Mouse (Mus musculus) skeletal muscle tissue, adult 2 months (tissue): ENCODE data around the gene Epha8.

Source experiments
- DNase-seq: peaks from one replicate; pipeline ENCODE4 v3.0.0-alpha.2; 2012; ENCODE audit warnings: low read depth, low spot score

The Epha8 gene

DNA sequence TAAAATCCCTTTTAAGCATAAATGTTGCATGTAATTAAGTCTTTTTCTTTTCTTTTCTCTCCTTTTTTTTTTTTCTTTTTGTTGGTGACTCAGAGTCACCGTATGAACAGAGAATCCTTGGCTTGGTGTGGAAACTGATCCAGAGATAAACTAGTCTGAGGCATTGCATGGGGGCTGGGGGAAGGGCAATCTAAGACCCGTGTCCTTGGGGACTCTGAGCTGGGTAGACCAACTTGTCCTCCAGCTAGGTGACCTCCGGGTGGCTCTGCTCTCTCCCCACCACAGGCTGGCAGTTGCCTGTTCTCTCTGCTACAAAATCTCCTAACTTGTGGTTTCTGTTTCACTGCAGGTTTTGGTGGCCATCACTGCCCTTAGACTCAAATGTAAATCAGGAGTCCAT, 3.5 kb upstream of the Epha8 start:
- DNase-seq, result no peak

DNA sequence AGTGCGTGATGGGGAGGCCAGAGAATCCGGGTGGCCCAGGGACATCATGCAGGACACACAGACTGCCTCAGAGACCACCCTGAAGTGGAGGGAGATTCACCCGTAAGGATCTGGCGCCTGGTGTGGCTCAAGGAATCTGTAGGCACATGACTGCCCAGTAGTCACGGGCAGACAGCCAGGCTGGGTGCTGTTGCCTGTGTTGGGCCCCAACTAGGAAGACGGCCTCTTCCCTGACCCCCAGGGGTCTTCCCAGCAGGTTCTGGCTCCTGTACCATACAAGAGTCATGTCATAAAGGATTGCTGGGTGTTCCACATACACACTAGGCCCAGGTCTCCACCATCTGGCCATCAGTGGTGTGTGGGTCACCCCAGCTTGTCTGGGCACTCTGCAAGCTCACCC, 2.1 kb downstream of the Epha8 start:
- no peak for DNase-seq

DNA sequence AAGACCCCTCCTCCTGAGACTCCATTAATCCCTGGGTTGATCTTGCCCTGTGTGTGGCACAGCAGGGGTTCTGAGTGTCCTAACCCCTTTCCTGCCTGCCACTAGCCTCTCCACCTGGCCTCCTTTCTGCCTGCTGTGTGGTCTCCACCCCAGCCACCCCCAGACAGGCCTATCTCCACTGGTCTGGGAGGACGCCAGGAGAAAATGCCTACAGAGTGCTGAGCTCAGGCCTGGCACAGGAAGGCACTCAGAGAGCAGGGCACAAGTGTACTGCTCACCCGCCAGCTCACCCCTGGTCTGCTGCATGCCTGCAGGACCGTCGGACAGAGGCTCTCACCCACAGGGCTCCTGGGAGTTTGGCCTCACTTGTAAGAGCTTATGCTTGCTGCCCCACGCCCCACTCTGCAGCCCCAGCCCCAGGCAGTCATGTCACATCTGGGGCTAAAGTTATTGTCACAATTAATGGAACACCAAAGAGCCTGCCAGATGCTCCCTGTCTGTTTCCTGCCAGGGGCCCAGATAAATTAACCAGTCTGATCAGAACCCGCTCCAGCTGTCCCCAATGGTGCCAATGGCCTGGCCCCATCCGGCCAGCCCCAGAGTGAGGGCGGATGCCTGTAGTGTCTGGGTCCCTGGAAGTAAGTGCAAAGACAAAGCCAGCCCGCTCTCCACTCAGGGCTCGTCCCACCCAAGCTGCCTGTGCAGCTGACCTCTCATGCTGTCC, 7.2 kb downstream of the Epha8 start:
- no peak for DNase-seq

DNA sequence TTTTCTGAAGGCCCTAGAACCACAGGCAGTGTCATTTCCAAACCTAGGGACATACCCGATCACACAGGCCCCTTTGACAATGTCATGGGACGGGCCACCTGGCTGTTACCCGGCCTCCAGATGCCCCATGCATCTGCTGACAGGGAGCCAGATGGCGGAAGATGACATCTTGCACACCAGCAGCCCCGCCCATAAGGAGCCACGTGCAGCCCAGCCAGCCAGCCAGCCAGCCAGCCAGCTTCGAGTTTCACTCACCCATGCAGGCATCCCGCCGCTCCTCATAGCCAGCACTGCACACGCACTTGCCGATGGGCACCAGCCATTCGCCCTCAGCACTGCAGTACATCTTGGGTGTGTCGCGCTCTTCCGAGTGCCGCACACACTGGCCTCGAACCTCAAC, 11.2 kb downstream of the Epha8 start:
- DNase-seq, result no peak

DNA sequence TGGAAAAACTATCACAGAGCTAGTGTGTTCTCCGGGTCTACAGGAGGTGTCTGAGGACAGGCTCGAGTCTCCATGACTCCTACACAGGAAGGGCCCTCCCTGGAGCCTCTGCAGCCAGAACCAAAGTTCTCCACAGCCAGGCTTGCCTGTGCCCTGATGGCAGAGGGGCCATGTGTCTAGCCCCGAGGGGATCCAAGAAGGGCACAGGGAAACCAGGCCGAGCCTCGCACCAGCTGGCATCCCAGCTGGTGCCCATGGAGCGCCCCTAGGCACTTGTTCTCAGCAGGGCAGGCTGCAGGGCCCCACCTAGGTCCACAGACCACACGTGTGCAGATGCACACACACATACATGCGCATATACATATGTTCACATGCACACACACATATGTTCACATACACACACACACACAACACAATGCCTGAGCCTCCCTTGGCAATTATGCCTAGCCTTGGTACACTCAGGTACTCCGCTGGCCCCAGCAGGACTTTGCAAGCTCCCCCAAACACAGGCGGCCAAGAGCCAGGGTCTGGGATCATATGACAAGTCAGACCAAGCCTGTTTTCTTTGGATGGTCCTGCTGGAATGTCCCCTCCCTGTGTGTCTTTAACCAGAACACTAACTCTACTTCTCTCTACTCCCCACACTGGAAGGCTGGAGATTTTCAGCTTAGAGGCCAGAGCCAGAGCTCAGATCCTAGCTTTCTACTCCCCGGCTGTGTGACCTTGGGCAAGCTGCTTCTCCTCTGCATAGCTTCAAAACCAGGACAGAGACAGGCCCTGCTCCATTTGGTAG, 11.9 kb downstream of the Epha8 start:
- no peak for DNase-seq

DNA sequence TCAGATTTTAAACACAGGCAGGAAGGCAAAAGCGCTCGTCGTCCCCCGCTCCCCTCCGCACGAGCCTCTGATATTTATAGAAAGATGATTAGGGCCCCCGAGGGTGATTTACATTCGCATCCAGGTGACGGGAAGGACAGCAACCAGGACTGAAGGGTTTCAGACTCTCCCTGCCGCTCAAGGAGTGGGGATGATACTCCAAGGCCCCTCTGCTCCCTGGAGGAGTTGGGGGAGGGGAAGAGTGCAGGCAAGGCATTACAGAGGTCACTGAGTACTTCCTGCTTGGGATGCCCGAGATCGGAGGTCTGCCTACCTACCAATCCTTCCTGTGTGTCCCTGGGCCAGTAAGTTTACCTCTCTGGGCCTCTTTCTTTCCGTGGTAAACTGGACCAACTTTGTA, 13.4 kb downstream of the Epha8 start:
- no peak for DNase-seq

DNA sequence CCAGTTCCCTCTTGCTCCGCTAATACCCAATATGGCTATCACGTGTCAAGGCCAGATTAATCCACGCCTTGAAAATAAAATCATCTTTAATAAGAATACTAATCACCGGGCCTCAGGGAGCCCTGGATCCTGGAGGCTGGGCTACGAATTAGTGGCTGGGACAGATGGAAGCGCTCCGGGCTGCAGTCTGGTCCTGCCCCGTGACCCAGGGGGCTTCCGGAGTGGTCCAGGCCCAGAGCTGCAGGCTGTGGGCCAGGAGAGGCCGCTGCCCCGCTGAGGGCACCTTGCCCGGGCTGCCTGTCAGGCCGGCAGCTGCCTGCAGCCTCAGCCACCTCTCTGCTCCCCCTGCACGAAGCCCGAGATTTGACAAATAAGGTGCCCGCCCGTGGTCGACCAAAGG, 13.9 kb downstream of the Epha8 start:
- DNase-seq, result no peak

DNA sequence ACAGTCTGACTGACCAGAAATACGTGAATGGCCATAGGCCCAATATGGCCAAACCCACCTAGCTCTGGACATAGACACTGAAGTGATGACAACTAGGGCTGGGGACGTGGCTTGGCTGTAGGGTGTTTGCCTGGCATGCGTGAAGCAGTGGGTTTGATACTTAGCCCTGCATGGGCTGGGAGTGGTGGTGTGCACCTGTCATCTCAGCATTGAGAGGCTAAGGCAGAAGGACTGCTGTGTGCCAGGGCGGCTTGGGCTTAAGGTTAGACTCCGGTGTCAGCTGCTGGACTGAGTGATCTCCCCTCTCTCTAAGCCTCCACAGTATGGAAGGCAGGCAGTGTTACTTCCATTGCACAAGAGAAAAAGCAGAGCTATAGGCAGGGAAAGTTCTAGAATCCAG, 18.7 kb downstream of the Epha8 start:
- DNase-seq, result no peak

DNA sequence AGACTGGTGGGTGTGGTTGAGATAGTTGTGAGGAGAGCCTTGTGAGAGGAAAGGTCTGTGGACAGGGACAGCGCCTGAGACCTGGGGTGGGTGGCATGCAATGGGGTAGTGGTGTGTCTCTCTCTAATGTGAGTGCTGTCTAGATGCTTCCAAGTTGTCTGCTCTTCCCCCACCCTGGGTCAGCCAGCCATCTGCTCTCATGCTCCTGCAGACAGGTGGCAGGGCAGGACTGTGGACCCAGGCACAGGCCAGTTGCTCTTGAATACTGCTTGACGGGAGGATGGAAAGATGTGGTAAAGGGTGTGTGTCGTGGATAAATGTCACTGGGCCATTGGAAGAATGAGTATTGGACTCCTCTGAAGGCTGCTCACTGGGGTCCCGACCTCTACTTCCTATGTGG, 19.3 kb downstream of the Epha8 start:
- no peak for DNase-seq

DNA sequence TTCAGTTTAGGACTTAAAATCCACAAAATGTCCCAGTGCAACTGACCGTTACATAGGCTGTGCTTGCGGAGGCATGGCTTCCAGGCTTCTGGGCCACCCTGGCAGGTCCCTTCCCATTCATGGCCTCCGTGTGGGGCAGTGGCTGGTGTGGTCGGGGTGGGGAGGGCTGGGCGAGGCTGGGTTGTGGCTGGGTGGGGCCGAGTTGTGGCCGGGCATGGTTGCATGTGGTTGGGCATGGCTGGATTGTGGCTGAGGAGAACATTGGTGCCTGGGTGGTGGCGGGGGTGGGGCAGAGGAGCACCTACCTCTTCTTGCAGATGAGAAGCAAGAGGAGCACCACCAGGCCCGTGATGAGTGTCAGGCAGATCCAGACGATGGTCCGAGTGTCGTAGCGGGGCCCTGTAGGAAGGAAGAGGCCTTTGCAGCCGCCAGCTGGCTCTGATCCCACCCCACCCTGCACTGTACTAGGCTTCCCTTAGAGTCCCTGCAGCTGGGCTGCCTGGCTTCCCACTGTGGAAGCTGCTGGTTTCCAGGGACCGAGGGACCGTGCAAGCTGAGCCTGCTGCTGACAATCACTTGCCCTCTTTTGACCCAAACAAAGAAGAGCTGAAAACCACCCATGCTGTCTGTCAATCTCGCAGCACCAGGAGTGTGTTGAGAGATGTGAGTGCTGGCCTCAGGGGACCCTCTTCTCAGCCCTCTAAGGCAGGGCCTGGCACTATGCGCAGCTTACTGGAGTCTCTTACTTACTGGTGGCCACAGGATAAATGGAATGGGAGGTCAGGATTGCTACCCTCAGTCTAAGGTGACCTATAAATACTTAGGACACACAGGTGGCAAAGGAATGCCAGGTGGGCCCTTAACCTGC, 21.6 kb downstream of the Epha8 start:
- no peak for DNase-seq

DNA sequence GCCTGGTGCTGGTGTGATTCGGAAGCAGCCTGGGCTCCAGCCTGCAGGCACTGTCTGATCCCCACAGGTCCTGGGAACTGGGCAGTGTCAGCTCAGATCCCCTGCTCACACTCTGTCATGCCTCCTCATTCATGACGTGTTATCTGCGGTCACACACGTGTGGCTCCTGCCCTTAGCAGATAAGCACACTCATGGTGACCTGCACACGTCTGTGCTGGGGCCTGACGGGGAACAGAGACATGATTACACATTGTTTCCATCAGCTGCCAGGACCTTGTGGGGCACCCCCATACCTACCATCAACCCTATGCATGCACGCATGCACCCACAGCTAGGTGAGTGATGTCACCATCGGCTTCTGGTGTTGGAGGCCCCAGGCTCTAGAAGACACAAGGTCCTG, 26.1 kb downstream of the Epha8 start:
- DNase-seq, result no peak

DNA sequence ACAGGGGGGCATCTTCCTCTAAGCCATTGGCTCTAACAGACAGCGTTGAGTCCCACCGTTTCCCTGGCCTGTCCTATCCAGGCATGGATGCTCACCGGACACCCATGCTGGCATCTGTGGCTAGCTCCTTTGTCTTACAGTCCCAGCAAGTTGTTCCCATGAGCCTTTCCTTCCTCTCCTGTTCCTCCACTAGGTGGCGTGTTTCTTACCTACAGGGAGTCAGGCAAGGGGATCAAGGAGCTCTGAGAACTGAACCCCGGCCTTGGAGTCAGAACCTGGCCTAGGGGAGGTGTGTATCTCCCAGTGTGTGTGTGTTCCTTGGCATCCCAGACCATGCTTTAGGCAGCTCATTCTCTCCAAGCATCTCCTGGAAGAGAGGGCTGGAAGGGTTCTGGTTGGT, 27.7 kb downstream of the Epha8 start:
- peak; percentile 6 for DNase-seq

DNA sequence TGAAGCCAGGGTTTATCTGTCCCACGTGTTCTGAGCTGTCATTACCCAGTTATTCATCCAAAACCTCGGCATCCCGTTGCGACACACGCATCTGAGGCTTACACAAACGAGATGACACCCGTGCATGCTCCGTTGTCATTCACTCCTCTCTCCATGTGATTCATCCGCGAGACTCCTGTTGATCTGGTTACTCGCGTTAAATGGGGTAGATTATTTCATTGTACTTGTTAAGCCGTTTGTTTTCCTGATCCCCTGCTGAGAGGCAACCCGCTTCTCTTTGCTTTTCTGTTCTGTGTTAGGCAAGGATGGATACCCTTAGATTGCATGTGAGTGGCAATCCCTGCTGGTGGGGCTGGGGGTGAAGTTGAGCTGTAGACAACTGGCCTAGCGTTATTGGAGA, 30.8 kb downstream of the Epha8 start:
- no peak for DNase-seq

DNA sequence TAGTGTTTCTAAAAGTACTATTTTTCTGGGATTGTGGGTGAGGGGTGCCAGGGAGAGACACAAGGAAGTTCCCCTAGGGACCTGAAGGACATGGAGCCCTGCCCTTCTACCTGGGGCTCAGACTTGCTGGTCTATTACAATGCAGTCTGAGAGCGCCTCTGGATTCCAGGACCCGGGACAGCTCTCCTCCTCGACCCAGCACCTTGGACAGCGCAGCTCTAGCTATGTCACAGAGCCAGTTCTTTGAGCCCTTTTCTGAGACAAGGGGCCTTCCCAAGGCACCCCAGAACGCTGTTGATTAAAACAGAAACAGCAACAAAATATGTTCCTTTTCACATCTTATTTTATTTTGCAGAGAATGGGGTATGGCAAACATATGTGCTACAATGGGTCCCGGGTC, 32.1 kb downstream of the Epha8 start:
- DNase-seq, result peak; percentile 14

DNA sequence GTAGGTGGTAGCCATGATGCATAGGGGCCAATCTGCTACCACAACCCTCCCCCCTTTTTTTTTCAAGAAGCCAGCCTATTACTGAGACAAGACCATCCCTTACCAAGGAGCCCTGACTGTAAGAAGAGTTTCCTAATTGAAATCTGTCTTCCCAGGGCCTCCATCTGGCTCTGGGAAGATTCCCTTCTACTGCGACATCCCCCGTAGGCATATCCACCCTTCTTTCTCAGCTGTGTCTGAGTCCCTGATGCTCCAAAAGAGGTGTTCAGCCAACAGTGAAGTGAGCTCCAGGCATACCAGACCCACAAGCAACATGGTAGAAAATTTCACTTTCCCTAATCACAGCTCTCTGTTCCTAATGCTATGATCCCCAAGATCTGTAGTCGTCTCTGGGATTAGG, 37.1 kb downstream of the Epha8 start:
- DNase-seq, result no peak

DNA sequence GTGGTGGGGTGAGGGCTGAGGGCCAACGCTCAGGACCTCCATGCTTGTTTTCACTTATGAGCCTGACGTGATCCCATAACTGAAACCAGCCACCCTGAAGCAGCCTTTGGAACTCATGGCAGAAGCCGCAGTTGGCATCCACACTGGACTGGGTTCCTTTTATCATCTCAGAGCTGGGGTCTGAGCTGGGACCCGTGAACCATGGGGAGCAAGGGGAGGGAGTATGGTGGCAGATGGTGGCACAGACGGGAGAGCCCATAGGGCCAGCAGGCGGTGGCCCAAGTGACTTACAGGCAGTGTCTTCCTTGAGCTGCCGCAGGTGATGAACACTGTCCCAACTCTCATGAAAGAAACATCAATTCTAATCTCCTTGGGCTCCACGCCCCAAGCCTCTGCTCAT, 37.8 kb downstream of the Epha8 start:
- no peak for DNase-seq

DNA sequence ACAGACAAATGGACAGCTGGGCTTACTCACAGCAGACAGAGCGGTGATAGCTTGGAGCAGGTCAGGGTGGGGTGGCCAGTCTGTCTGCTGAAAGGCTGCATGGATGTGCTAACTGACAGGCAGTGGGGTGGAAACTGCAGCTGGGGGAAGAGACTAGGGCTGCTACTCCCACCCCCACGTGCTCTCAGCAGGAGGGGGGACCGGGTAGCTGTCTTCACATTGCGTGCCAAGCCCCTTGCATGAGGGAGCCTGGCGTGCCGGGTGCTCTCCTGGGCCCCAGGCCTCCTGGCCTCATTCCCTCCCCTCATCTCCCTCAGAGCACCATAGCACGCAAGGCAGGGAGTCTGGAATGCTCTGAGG, 39.5 kb downstream of the Epha8 start:
- no peak for DNase-seq

DNA sequence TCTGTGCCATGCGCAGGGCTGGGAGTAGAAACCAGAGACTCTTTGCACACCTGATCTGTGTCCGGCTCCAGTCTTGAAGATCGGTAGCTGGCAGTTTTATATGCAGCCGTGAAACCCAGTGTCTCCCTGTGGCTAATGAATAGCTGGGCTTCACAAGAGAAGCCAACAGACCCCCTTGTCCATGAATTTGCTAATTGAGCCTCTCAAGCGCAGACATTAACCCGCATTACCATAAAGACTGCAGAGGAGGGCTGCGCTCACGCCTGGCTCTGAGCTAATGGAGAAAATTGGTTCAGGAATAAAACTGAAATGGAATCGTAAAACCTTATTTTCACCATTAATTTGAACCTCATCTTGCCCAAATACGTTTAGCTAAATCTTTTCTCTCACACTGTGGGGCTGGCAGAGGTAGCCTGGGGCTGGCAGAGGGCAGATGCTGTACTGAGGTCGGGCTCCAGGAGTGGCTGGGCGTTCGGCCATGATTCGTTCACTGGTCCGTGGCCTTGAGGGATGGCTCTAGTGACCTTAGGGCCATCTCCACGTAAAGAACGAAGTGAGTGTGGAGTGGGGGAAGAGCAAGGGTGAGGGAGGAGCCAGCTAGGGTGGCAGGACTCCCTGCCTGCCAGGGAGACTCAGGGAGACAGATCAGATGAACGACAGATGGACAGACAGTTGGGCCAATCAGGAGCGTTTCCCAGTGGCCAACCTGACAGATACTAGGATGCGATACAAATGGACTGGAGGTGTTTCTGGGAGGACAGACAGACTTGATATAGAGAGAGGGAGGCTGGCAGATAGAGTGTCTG, 40.1 kb downstream of the Epha8 start:
- no peak for DNase-seq

DNA sequence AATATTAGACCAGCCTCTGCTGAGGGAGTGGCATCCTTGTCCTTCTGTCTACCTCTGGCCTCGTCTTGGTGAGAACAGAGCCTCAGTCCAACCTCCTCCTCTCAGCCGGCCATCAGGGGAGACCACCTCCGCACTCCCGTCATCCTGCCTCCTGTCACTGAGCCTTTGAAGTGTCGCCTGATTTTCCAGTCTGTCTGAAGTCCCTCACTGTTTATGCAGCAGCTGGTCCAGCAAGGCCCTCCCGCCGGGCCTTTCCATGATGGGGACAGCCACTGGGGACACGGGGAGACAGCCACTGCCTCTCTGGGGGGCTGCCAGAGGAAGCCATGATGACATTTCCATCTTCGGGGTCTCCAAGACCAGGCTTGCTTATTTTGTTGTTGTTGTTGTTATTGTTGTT, 43.8 kb downstream of the Epha8 start:
- DNase-seq, result no peak

DNA sequence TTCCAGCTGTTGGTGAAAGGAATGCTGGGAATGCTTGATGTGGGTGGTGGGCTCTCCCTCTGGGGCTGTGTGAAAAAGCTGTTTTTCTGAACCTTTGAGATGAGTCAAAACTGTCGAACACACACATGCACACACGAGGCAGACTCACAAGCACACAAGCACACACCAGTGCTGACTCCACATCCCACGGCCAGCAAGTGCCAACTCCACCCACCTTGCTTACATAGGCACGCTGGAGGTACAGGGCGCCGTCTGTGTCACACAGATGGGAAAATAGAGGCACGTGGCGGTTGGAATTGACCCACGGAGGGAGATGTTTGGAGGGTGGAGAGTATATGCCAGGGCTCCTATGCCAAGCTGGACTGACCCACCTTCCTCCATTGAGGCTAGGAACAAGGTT, 44.8 kb downstream of the Epha8 start:
- no peak for DNase-seq

DNA sequence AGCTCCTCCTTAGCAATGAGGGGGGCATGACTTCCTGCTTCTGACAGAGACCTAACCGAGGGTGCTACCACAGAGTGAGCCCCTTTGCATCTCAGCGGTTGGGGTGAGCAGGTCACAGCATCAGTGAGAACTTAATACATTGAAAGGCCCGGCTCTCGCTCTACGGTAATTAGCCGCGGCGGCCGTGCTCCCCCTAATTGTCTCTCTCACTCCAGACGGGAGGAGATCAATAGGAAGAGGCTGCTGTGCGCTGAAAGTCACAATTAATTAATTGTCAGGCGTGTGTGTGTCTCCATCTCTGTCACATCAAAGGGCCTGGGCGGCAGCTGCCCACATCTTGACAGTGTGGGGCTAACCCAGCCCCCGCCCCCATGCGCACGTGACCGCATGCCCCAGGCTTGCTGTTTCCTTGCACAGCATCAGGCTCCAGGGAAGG, 45.4 kb downstream of the Epha8 start:
- no peak for DNase-seq

DNA sequence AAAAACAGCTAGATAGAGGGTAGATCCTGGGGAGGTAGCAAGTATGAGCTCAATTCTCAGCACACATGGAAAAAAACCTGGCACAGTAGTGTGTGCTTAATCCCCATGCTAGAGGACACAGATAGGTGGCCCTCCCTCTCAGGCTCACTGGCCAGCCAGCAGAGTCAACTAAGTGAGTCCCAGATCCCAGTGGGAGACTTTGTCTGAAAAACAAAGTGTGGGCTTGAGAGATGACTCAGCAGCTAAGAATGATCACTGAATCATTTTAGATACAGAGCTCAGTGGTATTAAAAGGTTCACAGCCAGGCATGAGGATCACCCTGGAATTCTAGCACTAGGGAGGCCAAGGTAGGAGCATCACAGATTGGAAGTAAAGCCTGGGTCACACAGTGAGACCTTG, 48.8 kb downstream of the Epha8 start:
- no peak for DNase-seq
